Mouse (Mus musculus) heart, adult 2 months (tissue): ENCODE results near the gene Sec14l1.

Experiments used
- CTCF ChIP-seq: fragments of 200-600 bp; IDR thresholded peaks from 2 replicates; pipeline ENCODE4 v1.8.1; 2022; ENCODE audit warnings: antibody characterized with exemption, mild to moderate bottlenecking, moderate library complexity
- POLR2A ChIP-seq: fragments of 200-500 bp; IDR thresholded peaks from 2 replicates; pipeline ENCODE4 v1.6.1; 2011; ENCODE audit warnings: mild to moderate bottlenecking, low read depth, low read length, control low read depth; ENCODE audit not compliant: insufficient read depth

- no peak for TF ChIP-seq CTCF
- TF ChIP-seq POLR2A: peak; percentile 78
Observed at GRCm38 (mm10) chr11:117114592-117115345, at the start of gene Sec14l1.
